Mouse (Mus musculus): ENCODE results near the gene Pak1. TPM values are rescaled to one million over a fixed set of nuclear protein-coding genes. Genes with fewer than 3 reads are reported as not detected.
A peak's percentile ranks its signal among the peaks of the same experiment; 100 is the strongest.

Gene Pak1
- 147 TPM in 2 replicates for polyA plus RNA-seq (2015; fragmentation: Nextera tagmentation; extraction: Ambion mirVana)

GRCm38 (mm10) chr7:97788190-97788668 lies at the start of gene Pak1:
Gene Pak1, plus strand, starts transcription at chr7:97788541.
- Histone ChIP-seq H3K36me3 (ENCODE audit: control insufficient read depth, insufficient read depth) (no peaks in the 10 kb centered on the region), H3K27ac (ENCODE audit: low read length) (peak within 1 kb of the TSS; percentile 60), H3K9me3 (ENCODE audit: control insufficient read depth, low read length) (no peaks in the 10 kb centered on the region), H3K4me1 (replicated peaks; ENCODE audit: control insufficient read depth, insufficient read depth, low read length) (peaks cover 7% of the 10 kb centered on the region), H3K4me3 (replicated peaks; ENCODE audit: low read length) (peak within 1 kb of the TSS; percentile 93), H3K27me3 (replicated peaks; ENCODE audit: control insufficient read depth, insufficient read depth, low read length) (no peaks in the 10 kb centered on the region), H3K4me2 (ENCODE audit: low read length) (peak within 1 kb of the TSS; percentile 87), H3K9ac (replicated peaks; ENCODE audit: low read depth, low read length) (peak within 1 kb of the TSS; percentile 86)
- WGBS: under 1% methylated on average over 46 of the region's 46 CpGs
- peak; percentile 89 for ATAC-seq

GRCm38 (mm10) chr7:97740948-97741347 lies 47.4 kb upstream of the Pak1 start:
- no peak overlapping the region for H3K9ac ChIP-seq (replicated peaks; ENCODE audit: low read depth, low read length)
- peaks cover 2% of the 10 kb centered on the region for H3K27me3 ChIP-seq (replicated peaks; ENCODE audit: control insufficient read depth, insufficient read depth, low read length)
- no peak for ATAC-seq
- no peaks in the 10 kb centered on the region for H3K9me3 ChIP-seq (ENCODE audit: control insufficient read depth, low read length)
- 47% methylated on average over 10 of the region's 10 CpGs for WGBS
- peaks cover 11% of the 10 kb centered on the region for H3K4me1 ChIP-seq (replicated peaks; ENCODE audit: control insufficient read depth, insufficient read depth, low read length)
- no peak overlapping the region for H3K4me3 ChIP-seq (replicated peaks; ENCODE audit: low read length)
- no peaks in the 10 kb centered on the region for H3K36me3 ChIP-seq (ENCODE audit: control insufficient read depth, insufficient read depth)
- H3K27ac ChIP-seq (ENCODE audit: low read length): no peak overlapping the region
- H3K4me2 ChIP-seq (ENCODE audit: low read length): no peak overlapping the region

GRCm38 (mm10) chr7:97741756-97742291 lies 46.5 kb upstream of the Pak1 start:
- ATAC-seq: no peak
- 3% methylated on average over 1 of the region's 1 CpGs for WGBS
- Histone ChIP-seq H3K9ac (replicated peaks; ENCODE audit: low read depth, low read length) (no peak overlapping the region), H3K4me2 (ENCODE audit: low read length) (no peak overlapping the region), H3K36me3 (ENCODE audit: control insufficient read depth, insufficient read depth) (no peaks in the 10 kb centered on the region), H3K9me3 (ENCODE audit: control insufficient read depth, low read length) (no peaks in the 10 kb centered on the region), H3K4me3 (replicated peaks; ENCODE audit: low read length) (no peak overlapping the region), H3K27me3 (replicated peaks; ENCODE audit: control insufficient read depth, insufficient read depth, low read length) (peaks cover 2% of the 10 kb centered on the region), H3K27ac (ENCODE audit: low read length) (no peak overlapping the region), H3K4me1 (replicated peaks; ENCODE audit: control insufficient read depth, insufficient read depth, low read length) (peaks cover 11% of the 10 kb centered on the region)

GRCm38 (mm10) chr7:97745299-97745698 lies 43.0 kb upstream of the Pak1 start:
- Histone ChIP-seq H3K4me1 (replicated peaks; ENCODE audit: control insufficient read depth, insufficient read depth, low read length) (peaks cover 3% of the 10 kb centered on the region), H3K4me2 (ENCODE audit: low read length) (no peak overlapping the region), H3K36me3 (ENCODE audit: control insufficient read depth, insufficient read depth) (no peaks in the 10 kb centered on the region), H3K9ac (replicated peaks; ENCODE audit: low read depth, low read length) (no peak overlapping the region), H3K27ac (ENCODE audit: low read length) (no peak overlapping the region), H3K4me3 (replicated peaks; ENCODE audit: low read length) (no peak overlapping the region), H3K27me3 (replicated peaks; ENCODE audit: control insufficient read depth, insufficient read depth, low read length) (no peaks in the 10 kb centered on the region), H3K9me3 (ENCODE audit: control insufficient read depth, low read length) (no peaks in the 10 kb centered on the region)
- 10% methylated on average over 3 of the region's 3 CpGs for WGBS
- peak; percentile 45; the same call in 1 of the 2 replicates for ATAC-seq

GRCm38 (mm10) chr7:97747176-97747707 lies 41.1 kb upstream of the Pak1 start:
- H3K27me3 ChIP-seq (replicated peaks; ENCODE audit: control insufficient read depth, insufficient read depth, low read length): no peaks in the 10 kb centered on the region
- H3K36me3 ChIP-seq (ENCODE audit: control insufficient read depth, insufficient read depth): no peaks in the 10 kb centered on the region
- peaks cover 3% of the 10 kb centered on the region for H3K4me1 ChIP-seq (replicated peaks; ENCODE audit: control insufficient read depth, insufficient read depth, low read length)
- H3K4me3 ChIP-seq (replicated peaks; ENCODE audit: low read length): no peak overlapping the region
- no peaks in the 10 kb centered on the region for H3K9me3 ChIP-seq (ENCODE audit: control insufficient read depth, low read length)
- no peak overlapping the region for H3K4me2 ChIP-seq (ENCODE audit: low read length)
- no peak overlapping the region for H3K9ac ChIP-seq (replicated peaks; ENCODE audit: low read depth, low read length)
- no peak overlapping the region for H3K27ac ChIP-seq (ENCODE audit: low read length)
- 77% methylated on average over 4 of the region's 4 CpGs for WGBS
- ATAC-seq: no peak

- H3K4me2 ChIP-seq (ENCODE audit: low read length): peak overlapping the region; percentile 26
- peak; percentile 82 for ATAC-seq
These were observed 40.4 kb upstream of the Pak1 start for GRCm38 (mm10) chr7:97747787-97748497.

GRCm38 (mm10) chr7:97748527-97749206 lies 39.7 kb upstream of the Pak1 start:
- Histone ChIP-seq H3K4me3 (replicated peaks; ENCODE audit: low read length) (no peak overlapping the region), H3K4me2 (ENCODE audit: low read length) (peak overlapping the region; percentile 16; the same call in 1 of the 2 replicates), H3K27ac (ENCODE audit: low read length) (0 out of 2 replicates have a peak overlapping the region, but pooled peaks have one; percentile 14), H3K4me1 (replicated peaks; ENCODE audit: control insufficient read depth, insufficient read depth, low read length) (peaks cover 3% of the 10 kb centered on the region), H3K9ac (replicated peaks; ENCODE audit: low read depth, low read length) (no peak overlapping the region), H3K27me3 (replicated peaks; ENCODE audit: control insufficient read depth, insufficient read depth, low read length) (no peaks in the 10 kb centered on the region), H3K9me3 (ENCODE audit: control insufficient read depth, low read length) (no peaks in the 10 kb centered on the region), H3K36me3 (ENCODE audit: control insufficient read depth, insufficient read depth) (no peaks in the 10 kb centered on the region)
- ATAC-seq: peak; percentile 32
- 49% methylated on average over 10 of the region's 10 CpGs for whole genome bisulfite sequencing

More at GRCm38 (mm10) chr7:97747787-97748497, 40.4 kb upstream of the Pak1 start:
- no peak overlapping the region for H3K27ac ChIP-seq (ENCODE audit: low read length)
- H3K27me3 ChIP-seq (replicated peaks; ENCODE audit: control insufficient read depth, insufficient read depth, low read length): no peaks in the 10 kb centered on the region
- no peaks in the 10 kb centered on the region for H3K36me3 ChIP-seq (ENCODE audit: control insufficient read depth, insufficient read depth)
- peaks cover 3% of the 10 kb centered on the region for H3K4me1 ChIP-seq (replicated peaks; ENCODE audit: control insufficient read depth, insufficient read depth, low read length)
- H3K4me3 ChIP-seq (replicated peaks; ENCODE audit: low read length): no peak overlapping the region
- no peak overlapping the region for H3K9ac ChIP-seq (replicated peaks; ENCODE audit: low read depth, low read length)
- H3K9me3 ChIP-seq (ENCODE audit: control insufficient read depth, low read length): no peaks in the 10 kb centered on the region
- WGBS: 23% methylated on average over 28 of the region's 28 CpGs

GRCm38 (mm10) chr7:97749207-97750190 lies 38.8 kb upstream of the Pak1 start:
- 32% methylated on average over 19 of the region's 19 CpGs for WGBS
- ATAC-seq: no peak
- no peaks in the 10 kb centered on the region for H3K36me3 ChIP-seq (ENCODE audit: control insufficient read depth, insufficient read depth)

More at GRCm38 (mm10) chr7:97749207-97750190, 38.8 kb upstream of the Pak1 start:
- Histone ChIP-seq H3K27me3 (replicated peaks; ENCODE audit: control insufficient read depth, insufficient read depth, low read length) (no peaks in the 10 kb centered on the region), H3K4me3 (replicated peaks; ENCODE audit: low read length) (no peak overlapping the region), H3K4me2 (ENCODE audit: low read length) (peak overlapping the region; percentile 16; the same call in 1 of the 2 replicates), H3K27ac (ENCODE audit: low read length) (no peak overlapping the region), H3K4me1 (replicated peaks; ENCODE audit: control insufficient read depth, insufficient read depth, low read length) (peaks cover 3% of the 10 kb centered on the region), H3K9me3 (ENCODE audit: control insufficient read depth, low read length) (no peaks in the 10 kb centered on the region), H3K9ac (replicated peaks; ENCODE audit: low read depth, low read length) (no peak overlapping the region)

Data from forebrain, embryonic 16.5 days (tissue).